ENCODE assay signal across 23 mouse cellular contexts in the genomic region with DNA sequence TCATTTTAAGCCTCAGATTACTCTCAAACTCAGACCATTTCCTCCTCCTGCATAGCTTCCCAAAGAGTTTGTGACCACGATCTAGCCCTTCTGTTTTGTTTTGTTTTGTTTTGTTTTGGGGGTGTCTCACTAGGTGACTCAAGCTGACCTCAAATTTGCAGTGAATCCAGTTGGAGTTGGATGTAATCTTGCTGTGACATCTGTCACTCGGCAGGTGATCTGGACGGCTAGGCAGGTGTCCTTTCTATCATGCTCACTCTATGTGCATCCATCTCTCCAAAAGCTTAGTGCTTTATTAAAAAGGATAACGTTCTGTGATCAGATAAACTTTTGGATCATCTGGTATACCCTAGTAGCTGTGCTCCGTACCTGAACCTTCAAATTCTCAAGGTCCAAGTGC. TPM values are rescaled to one million over a fixed set of nuclear protein-coding genes. Genes with fewer than 3 reads are reported as not detected.
"Had no signal": no experiment of that assay in that cellular context is flagged by ENCODE, and none has a peak within 500 bp of the region (broad histone marks: within the 10 kb centered on the region; RNA-seq: fewer than 3 reads in every experiment).

No protein-coding gene starts in this region.

- ATAC-seq: liver, embryonic 12.5 days had no signal

- H3K27me3 ChIP-seq: limb, embryonic 13.5 days; liver, embryonic 12.5 days; liver, embryonic 15.5 days; lung, embryonic 15.5 days; megakaryocyte, embryonic 14.5 days; neural tube, embryonic 12.5 days; neural tube, embryonic 15.5 days; stomach, embryonic 15.5 days had no signal

- H3K4me3 ChIP-seq: limb, embryonic 10.5 days; limb, embryonic 13.5 days; liver, embryonic 12.5 days; liver, embryonic 15.5 days; lung, embryonic 15.5 days; megakaryocyte, embryonic 14.5 days; midbrain, embryonic 10.5 days; neural tube, embryonic 12.5 days; neural tube, embryonic 15.5 days; stomach, embryonic 15.5 days had no signal

- H3K9me3 ChIP-seq: limb, embryonic 10.5 days; limb, embryonic 13.5 days; liver, embryonic 12.5 days; liver, embryonic 15.5 days; lung, embryonic 15.5 days; megakaryocyte, embryonic 14.5 days; midbrain, embryonic 10.5 days; neural tube, embryonic 12.5 days; neural tube, embryonic 15.5 days; stomach, embryonic 15.5 days had no signal

- H3K9ac ChIP-seq: limb, embryonic 13.5 days; liver, embryonic 12.5 days; liver, embryonic 15.5 days; lung, embryonic 15.5 days; neural tube, embryonic 12.5 days; neural tube, embryonic 15.5 days; stomach, embryonic 15.5 days had no signal

- DNase-seq: kidney, adult 9 months; kidney, postnatal 14 days; kidney, postnatal 4 days; liver; lung, adult 18-20 months; lung, postnatal 10 days; lung, postnatal 36 days; midbrain, embryonic 14.5 days; right cerebral cortex, adult 18-20 months; right cerebral cortex, postnatal 14 days; spleen, adult 18-20 months; thymus, postnatal 25 days had no signal

- H3K4me1 ChIP-seq: limb, embryonic 10.5 days; limb, embryonic 13.5 days; liver, embryonic 12.5 days; liver, embryonic 15.5 days; lung, embryonic 15.5 days; megakaryocyte, embryonic 14.5 days; midbrain, embryonic 10.5 days; neural tube, embryonic 12.5 days; neural tube, embryonic 15.5 days; stomach, embryonic 15.5 days had no signal

- H3K36me3 ChIP-seq: liver, embryonic 12.5 days; liver, embryonic 15.5 days; midbrain, embryonic 10.5 days; stomach, embryonic 15.5 days had no signal

- H3K27ac ChIP-seq: limb, embryonic 10.5 days; limb, embryonic 13.5 days; liver, embryonic 12.5 days; liver, embryonic 15.5 days; lung, embryonic 15.5 days; midbrain, embryonic 10.5 days; neural tube, embryonic 12.5 days; neural tube, embryonic 15.5 days; stomach, embryonic 15.5 days had no signal

- H3K4me2 ChIP-seq: limb, embryonic 13.5 days; liver, embryonic 12.5 days; liver, embryonic 15.5 days; lung, embryonic 15.5 days; neural tube, embryonic 12.5 days; neural tube, embryonic 15.5 days; stomach, embryonic 15.5 days had no signal

RNA-seq across cellular contexts. Expression of gene Gm35549, which starts 31.4 kb away (rescaled TPM):
- polyA plus RNA-seq: liver, embryonic 15.5 days; midbrain, embryonic 10.5 days; thymus, postnatal 0 days had no signal
